In the genomic region with DNA sequence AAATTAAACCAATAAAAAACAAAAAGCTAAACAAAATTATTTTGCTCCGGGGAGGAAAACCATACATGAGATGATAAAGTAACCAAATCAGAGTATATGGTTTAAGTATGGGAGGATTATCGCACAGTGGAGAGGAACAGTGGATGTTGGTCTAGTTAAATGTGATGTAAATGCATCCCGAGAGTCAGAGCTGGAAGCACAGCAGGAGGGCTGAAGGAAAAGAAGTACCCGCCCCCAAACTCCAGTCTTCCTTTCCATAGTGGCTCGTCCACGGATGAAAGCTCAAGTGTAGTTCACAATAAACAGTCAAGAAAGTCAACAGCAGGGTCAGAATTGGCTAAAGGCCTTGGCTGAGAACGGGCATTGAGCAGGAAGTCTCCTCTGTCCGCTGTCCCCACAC, we compare ENCODE assay signal across 20 mouse cellular contexts.
DNase-seq lines count a peak whose midpoint lies in the region; TF ChIP-seq lines count a peak whose summit lies in the region.
"Had no signal": no experiment of that assay in that cellular context is flagged by ENCODE, and none has a peak within 500 bp of the region (broad histone marks: within the 10 kb centered on the region; RNA-seq: fewer than 3 reads in every experiment).

No protein-coding gene starts in this region.

- H3K27ac ChIP-seq in cerebellum, adult 2 months (ENCODE audit: insufficient read depth, low read length), result no peak overlapping the region

- TF ChIP-seq CTCF in cerebellum, adult 2 months (IDR thresholded peaks at IDR 0.05; ENCODE audit: borderline replicate concordance, insufficient read depth, low read depth, low read length), result no peak

- H3K27me3 ChIP-seq in cerebellum, adult 2 months (ENCODE audit: control insufficient read depth, insufficient read depth, low read length), result no peaks in the 10 kb centered on the region
- H3K27me3 ChIP-seq: Patski had no signal

- no peak overlapping the region for H3K4me3 ChIP-seq in cerebellum, adult 2 months (replicated peaks; ENCODE audit: insufficient read depth, low read depth, low read length)

- WGBS in cerebellum, adult 2 months, result 69% methylated on average over 8 of the region's 8 CpGs

- H3K4me1 ChIP-seq in cerebellum, adult 2 months (ENCODE audit: control insufficient read depth, insufficient read depth, low read length), result no peaks in the 10 kb centered on the region

- DNase-seq in ES-CJ7 (ENCODE audit: low read depth, low spot score) (peak; percentile 58), R1 (ENCODE audit: low read depth, low spot score) (peak; percentile 72), ZHBTc4 (ENCODE audit: low read depth, low spot score) (peak; percentile 65)
- DNase-seq in left cerebral cortex, adult 11 months (ENCODE audit: low spot score), result no peak
- DNase-seq in cerebellum, adult 2 months, result no peak
- DNase-seq in right cerebral cortex, postnatal 14 days, result no peak
- DNase-seq: adrenal gland, adult 2 months; adrenal gland, adult 8-10 months; adrenal gland, postnatal 10 days; adrenal gland, postnatal 14 days; adrenal gland, postnatal 25 days; adrenal gland, postnatal 36 days; B cell, adult 2 months; cerebellum, adult 11 months; cerebellum, adult 11-12 months; cerebellum, adult 18-20 months; cerebellum, adult 8-10 months; cerebellum, adult 9-10 months; cerebellum, adult 9-11 months had no signal

- no peak for TF ChIP-seq POLR2A in cerebellum, adult 2 months (IDR thresholded peaks at IDR 0.05; ENCODE audit: borderline replicate concordance, insufficient read depth, low read length)

Comparison
In these comparisons a context has a peak if more than half of its experiments do, and no peak if none do; other contexts are left out.
1. DNase-seq: peak in ES-CJ7 (single experiment), R1 (single experiment) and ZHBTc4 (single experiment); none in left cerebral cortex, adult 11 months (single experiment), cerebellum, adult 2 months (0 of 2) and right cerebral cortex, postnatal 14 days (single experiment).